Mouse (Mus musculus) heart, postnatal 10 days (tissue): Measurements from ENCODE around the gene Chka. TPM values are rescaled to one million over a fixed set of nuclear protein-coding genes. Genes with fewer than 3 reads are reported as not detected.

Experiments used
- DNase-seq, 2 experiments: peaks; one replicate each; pipeline ENCODE4 v3.0.0; 2021
- intact Hi-C: fragments of 180-260 bp; cut with DNase I; formaldehyde crosslinking; loops from one replicate; pipeline ENCODE4 v1.15.1; 2025
- total RNA-seq, 2 experiments: library from RNA; stranded (reverse); gene quantifications; 2 replicates each; pipeline ENCODE4 v1.2.3; 2021

Gene Chka
- total RNA-seq, 2 experiments from 2014 or later = 12.1 to 17.8 TPM

DNA sequence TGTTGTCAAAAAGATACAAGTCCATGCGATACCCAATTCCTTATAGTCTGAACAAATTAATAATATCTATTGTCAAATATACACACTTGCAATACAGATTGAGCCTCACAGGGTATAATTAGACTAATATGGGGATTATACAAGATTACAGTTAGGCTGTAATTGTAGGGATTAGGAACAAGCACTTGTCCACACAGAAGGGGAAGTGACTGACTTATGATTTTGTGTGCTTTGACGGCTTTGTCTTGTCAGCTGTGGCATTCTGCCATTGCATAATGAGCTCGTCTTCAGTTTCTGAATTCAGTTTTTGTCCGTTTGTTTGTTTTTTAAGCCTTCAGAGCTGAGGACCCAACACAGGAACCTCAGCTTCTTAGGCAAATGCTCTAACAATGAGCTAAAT is 30.6 kb downstream of the Chka start:
- intact Hi-C loops = no loop called here
- no peak for DNase-seq

- intact Hi-C loops = no loop called here
- DNase-seq = no peak
Measured at GRCm38 (mm10) chr19:3884325-3884990, 32.9 kb downstream of the Chka start.

DNA sequence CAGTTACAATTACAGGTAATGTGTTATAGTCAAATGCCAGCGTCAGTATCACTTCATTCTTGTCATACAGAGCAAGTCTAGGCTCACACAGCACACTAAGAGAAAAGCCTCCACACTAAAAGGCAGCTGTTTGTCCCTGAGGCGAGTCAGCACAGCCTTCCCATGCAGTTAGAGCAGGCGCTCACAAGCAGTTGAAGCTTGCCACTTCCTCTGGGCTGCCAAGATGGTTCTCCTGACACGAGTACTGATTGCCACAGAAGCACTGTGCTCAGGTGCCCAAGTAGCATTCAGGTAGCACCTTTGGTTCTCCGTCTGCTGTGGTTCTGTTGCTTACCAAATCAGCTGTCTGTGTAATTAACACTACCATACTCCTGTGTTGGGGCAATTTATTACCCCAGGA is 37.5 kb downstream of the Chka start:
- intact Hi-C loops = no loop called here
- no peak for DNase-seq

GRCm38 (mm10) chr19:3890181-3890580 is 38.6 kb downstream of the Chka start:
- intact Hi-C loops = loop anchor here (5.0 kb wide), 1 partner anchor 92 kb away; no protein-coding TSS in a partner anchor
- no peak for DNase-seq

GRCm38 (mm10) chr19:3893545-3894116 is 42.1 kb downstream of the Chka start:
- intact Hi-C loops = loop anchor here (5.0 kb wide), 1 partner anchor 89 kb away; no protein-coding TSS in a partner anchor
- DNase-seq = no peak

GRCm38 (mm10) chr19:3894294-3894693 is 42.7 kb downstream of the Chka start:
- DNase-seq = no peak
- intact Hi-C loops = loop anchor here (5.0 kb wide), 1 partner anchor 88 kb away; no protein-coding TSS in a partner anchor

DNA sequence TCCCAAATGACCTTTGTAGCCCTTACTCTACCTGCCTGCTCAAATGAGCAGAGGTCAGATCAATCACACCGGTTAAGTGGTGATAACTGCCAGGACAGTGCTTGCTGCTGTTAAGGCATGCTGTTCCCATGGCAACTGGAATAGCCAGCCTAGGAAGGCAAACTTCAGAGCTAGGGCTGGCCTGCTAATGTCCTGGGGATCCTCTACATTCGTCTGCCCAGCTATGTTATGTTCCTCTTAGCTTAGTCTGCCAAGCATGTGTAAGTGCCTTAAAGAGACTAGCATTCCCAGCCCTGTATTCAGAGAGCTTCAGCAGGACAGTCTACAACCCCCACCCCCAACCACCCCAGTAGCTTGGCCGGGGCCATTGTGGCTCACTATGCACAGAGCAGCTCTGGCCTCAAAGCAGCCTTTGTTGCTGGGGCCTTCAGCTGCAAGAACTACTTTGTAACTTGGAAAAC is 43.6 kb downstream of the Chka start:
- DNase-seq = no peak
- intact Hi-C loops = no loop called here

- no peak for DNase-seq
- intact Hi-C loops = no loop called here
Measured at GRCm38 (mm10) chr19:3896208-3896607, 44.6 kb downstream of the Chka start.

DNA sequence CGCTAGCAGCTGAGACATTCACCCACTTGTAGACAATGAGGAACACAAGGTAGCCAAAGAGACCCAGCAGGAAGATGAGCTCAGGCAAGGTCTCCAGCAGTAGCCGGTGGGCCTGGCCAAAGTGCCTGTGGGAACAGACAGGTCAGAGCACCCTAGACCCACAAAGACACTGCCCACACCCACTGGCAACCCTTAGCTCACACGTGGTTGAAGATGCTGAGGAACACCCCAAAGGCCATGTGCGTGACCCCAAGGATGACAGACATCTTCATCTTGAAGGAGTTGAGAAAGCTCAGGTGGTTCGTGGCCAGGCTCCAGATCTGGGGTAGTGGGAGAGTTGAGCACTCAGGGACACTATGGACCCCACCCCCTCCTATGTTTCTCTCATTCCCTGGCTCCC is 46.0 kb downstream of the Chka start:
- intact Hi-C loops = no loop called here
- no peak for DNase-seq

GRCm38 (mm10) chr19:3898952-3899351 is 47.4 kb downstream of the Chka start:
- no peak for DNase-seq
- intact Hi-C loops = no loop called here

GRCm38 (mm10) chr19:3899618-3900017 is 48.0 kb downstream of the Chka start:
- intact Hi-C loops = no loop called here
- no peak for DNase-seq

DNA sequence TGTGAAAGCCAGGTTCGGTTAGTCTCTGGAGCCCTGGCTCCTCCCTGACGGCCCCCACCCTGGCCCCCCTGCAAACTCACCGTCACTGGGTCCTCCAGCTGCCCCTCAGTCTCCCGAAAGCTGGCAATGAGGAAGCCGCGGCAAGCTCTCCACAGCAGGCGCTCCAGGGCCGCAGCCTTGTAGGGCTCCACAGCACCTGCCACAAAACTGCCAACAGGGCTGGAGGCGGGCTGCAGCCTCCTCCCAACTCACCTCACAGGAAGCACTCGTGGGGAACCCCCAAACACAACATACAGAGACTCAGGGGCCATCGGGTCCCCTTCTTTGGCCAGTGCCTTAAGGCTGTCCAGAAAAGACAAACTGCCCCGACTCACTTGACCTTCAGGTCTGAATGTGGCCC is 51.4 kb downstream of the Chka start:
- DNase-seq = no peak
- intact Hi-C loops = no loop called here

GRCm38 (mm10) chr19:3903648-3904362 is 52.2 kb downstream of the Chka start:
- intact Hi-C loops = no loop called here
- no peak for DNase-seq

GRCm38 (mm10) chr19:3904363-3904675 is 52.7 kb downstream of the Chka start:
- DNase-seq = no peak
- intact Hi-C loops = no loop called here

- DNase-seq = peak; percentile 54 to 61
- intact Hi-C loops = no loop called here
Measured at GRCm38 (mm10) chr19:3905261-3905969, 53.8 kb downstream of the Chka start.

- no peak for DNase-seq
- intact Hi-C loops = no loop called here
Measured at GRCm38 (mm10) chr19:3906326-3906725, 54.8 kb downstream of the Chka start.

DNA sequence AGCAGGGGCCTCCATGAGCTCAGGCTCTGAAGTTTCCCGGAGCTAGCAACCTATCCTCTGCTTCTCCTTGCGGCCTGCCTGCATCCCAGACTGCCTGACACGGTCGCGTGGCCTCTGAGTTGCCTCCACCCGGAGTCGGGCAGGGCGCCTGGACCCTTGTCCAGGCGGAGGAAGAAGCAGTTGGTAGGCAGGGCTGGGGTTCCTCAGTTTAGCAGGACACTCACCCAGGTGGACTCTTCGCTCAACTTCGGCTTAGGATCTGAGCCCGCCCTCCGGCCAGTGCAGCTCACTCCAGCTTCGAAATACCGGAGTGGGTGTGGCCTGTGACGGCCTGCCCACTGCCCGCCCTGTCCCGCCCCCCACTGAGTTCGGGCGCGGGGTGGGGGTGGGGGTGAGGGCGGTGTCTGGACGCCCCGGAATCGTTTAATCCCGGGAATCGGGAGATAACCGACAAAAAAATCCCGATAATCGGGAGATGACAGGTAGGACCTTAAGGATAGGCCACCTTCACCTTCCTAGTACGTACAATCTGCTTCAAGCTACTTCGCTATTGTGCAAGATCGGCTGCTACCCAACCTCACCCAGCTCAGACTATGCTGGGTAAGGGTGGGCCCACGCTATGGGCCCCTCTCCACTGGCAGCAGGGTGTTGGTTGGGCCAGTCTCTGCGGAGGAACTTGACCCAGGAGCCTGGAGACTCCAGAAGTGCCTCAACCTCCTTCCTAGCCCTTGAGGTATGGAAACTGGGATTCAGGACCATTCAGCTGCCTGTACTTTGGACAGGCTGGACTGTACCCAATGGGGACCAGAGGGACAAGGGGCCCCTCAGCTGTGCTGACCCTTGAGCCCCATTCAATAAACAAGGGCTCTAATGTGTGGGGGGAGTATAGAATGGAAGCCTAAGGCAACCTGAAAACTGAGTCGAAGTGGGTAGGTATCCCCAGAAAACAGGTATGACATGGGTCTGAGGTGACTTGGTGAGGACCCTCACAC is 55.5 kb downstream of the Chka start, which contains the start of gene Tcirg1:
Gene Tcirg1, minus strand, starts transcription at position 339 of the 992 bp plus-strand sequence.
- intact Hi-C loops = no loop called here
- peak; percentile 84 to 87 for DNase-seq

DNA sequence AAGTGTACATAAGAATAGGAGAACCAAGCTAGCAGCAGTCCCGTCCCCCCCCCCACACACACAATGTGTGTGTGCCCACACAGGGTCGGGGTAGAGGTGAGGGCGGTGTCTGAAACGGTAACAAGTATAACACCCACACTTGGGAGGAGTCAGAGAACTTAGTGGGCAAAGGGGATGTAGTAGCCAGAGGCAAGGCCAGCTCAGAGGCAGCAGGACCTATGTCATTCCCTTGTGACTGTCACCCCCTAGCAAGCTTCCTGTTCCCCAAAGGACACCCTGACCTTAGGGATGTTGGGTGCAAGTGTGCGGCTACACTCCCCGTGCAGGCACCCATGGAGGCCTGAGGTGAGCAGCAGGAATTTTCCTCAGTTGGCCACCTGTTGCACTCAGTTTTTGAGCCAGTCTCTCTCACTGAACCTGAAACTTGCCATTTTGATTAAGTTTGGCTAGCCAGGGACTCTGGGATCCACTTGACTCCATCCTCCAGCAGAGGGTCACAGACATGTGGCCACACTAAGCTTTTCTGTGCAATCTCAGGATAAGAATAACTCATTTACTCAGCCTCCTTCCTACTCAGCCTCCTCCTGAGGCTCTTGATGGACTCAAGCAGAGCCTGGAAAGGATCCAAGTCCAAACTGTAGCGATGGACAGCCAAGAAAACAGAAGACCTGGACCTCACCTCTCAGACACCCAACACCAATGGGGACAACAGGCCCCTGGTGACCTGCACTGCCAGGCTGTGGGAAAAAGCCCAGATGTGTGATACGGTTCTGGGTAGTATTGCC is 56.5 kb downstream of the Chka start:
- DNase-seq = no peak
- intact Hi-C loops = no loop called here

GRCm38 (mm10) chr19:3910206-3910605 is 58.6 kb downstream of the Chka start:
- DNase-seq = no peak
- intact Hi-C loops = no loop called here
